Mouse (Mus musculus): ENCODE measurements around the gene Gm14151.
"Not testable (repeated sequence)": the region's sequence is repeated elsewhere in the genome, so short reads cannot be mapped to it uniquely, and the experiment has no call there.

The Gm14151 gene

GRCm38 (mm10) chr2:151092250-151092649 is at the start of gene Gm14151:
Gene Gm14151 (minus strand): TSS chr2:151092350.
- DNase-seq, result not testable (repeated sequence)

- DNase-seq, result not testable (repeated sequence)
Observed at GRCm38 (mm10) chr2:151097945-151098344, 5.8 kb upstream of the Gm14151 start, which contains the start of gene Gm14147. Gene Gm14147 (plus strand): TSS chr2:151098245.

- no peak for DNase-seq
Observed at GRCm38 (mm10) chr2:151056637-151057036, 35.5 kb downstream of the Gm14151 start.

GRCm38 (mm10) chr2:151040411-151040810 is 51.7 kb downstream of the Gm14151 start:
- no peak for DNase-seq

GRCm38 (mm10) chr2:151039726-151040125 is 52.4 kb downstream of the Gm14151 start:
- peak in 1 of 2 experiments; percentile 40 for DNase-seq

- DNase-seq, result peak; percentile 94 to 97
Observed at GRCm38 (mm10) chr2:151039232-151039695, 52.9 kb downstream of the Gm14151 start, which contains the start of the genes Ninl and Nanp. Gene Ninl (minus strand): TSS chr2:151039382. Gene Nanp (minus strand): TSS chr2:151039398.

- DNase-seq, result no peak
Observed at GRCm38 (mm10) chr2:151038811-151039222, 53.3 kb downstream of the Gm14151 start.

- peak; percentile 10 to 11 for DNase-seq
Observed at GRCm38 (mm10) chr2:151037876-151038552, 54.1 kb downstream of the Gm14151 start.

- no peak for DNase-seq
Observed at GRCm38 (mm10) chr2:151037292-151037691, 54.9 kb downstream of the Gm14151 start.
